Mouse (Mus musculus) heart, postnatal 0 days (tissue): Measurements from ENCODE around the gene Hivep2.

Experiments used
- CTCF ChIP-seq: IDR thresholded peaks from 2 replicates; pipeline ENCODE4 v1.5.1; 2016; ENCODE audit warnings: antibody characterized with exemption, control low read depth, low read depth
- EP300 ChIP-seq: IDR thresholded peaks from 2 replicates; pipeline ENCODE4 v1.6.1; 2016; ENCODE audit warnings: antibody characterized with exemption, low read depth

DNA sequence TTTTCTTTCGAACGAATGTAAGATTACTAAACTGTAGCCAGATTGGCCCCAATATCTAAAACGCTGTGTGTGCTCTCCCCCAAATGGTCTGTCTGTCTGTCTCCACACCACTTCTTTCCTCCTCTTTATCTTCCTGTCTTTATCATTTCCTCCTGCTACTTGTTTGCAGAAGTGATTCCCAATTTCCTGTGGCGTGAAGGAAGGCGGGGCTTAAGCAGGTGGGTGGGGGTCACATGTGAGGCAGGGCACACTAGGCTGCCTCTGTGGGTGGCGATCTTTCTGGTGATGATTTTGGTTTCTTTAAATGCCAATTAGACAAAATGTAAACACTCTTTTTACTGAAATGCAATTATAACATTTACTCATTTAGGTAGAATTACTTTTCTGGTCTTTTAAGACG, 52.8 kb downstream of the Hivep2 start:
- TF ChIP-seq CTCF: no peak
- TF ChIP-seq EP300: no peak
